Mouse (Mus musculus): ENCODE results near the gene Adam33. TPM values are rescaled to one million over a fixed set of nuclear protein-coding genes. Genes with fewer than 3 reads are reported as not detected.

Gene Adam33
- total and polyA plus RNA-seq, 3 experiments, result 0.73 to 10.0 (median 1.6) TPM

DNA sequence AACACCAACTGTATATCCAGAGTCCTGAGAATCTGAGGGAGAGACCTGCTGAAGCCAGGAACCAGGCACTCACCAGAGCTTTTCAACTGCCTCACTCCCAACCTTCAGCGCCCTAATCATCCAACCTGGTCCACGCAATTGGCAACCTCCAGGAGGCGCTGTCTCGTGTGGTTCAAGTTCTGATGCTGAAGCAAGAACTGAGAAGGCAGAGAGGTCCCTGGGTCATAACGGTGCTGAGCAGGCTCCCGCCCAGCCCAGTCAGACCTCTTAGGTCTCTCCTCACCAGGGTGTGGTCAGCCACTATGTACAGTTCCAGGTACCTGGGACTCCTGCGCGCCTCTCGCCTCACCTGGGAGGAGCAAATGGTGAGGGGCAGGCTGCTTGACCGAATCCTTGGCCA lies 8.0 kb downstream of the Adam33 start:
- no peak overlapping the region for H3K27ac ChIP-seq
- TF ChIP-seq POLR2A (IDR thresholded peaks at IDR 0.05; ENCODE audit: insufficient read depth, low read depth, low read length) (no peak), EP300 (IDR thresholded peaks at IDR 0.05; ENCODE audit: insufficient read depth, low read depth, low read length) (no peak), CTCF (IDR thresholded peaks at IDR 0.05) (peak; percentile 70)
- peaks cover 8% of the 10 kb centered on the region for H3K4me1 ChIP-seq (ENCODE audit: control insufficient read depth, insufficient read depth, low read length)
- peaks cover 11% of the 10 kb centered on the region; the same call in 1 of the 2 replicates for H3K27me3 ChIP-seq (ENCODE audit: control insufficient read depth, insufficient read depth, low read length)
- intact Hi-C loops (cut with DNase I), result no loop called here
- no peaks in the 10 kb centered on the region for H3K36me3 ChIP-seq (ENCODE audit: control insufficient read depth, insufficient read depth, low read length)
- no peak overlapping the region for H3K4me3 ChIP-seq
- no peaks in the 10 kb centered on the region for H3K79me2 ChIP-seq (replicated peaks; ENCODE audit: control insufficient read depth, insufficient read depth, low read length)
- WGBS, result 10% methylated on average over 10 of the region's 10 CpGs
- H3K9ac ChIP-seq (ENCODE audit: low read depth, low read length), result no peak overlapping the region
- DNase-seq, result peak; percentile 46 to 63

DNA sequence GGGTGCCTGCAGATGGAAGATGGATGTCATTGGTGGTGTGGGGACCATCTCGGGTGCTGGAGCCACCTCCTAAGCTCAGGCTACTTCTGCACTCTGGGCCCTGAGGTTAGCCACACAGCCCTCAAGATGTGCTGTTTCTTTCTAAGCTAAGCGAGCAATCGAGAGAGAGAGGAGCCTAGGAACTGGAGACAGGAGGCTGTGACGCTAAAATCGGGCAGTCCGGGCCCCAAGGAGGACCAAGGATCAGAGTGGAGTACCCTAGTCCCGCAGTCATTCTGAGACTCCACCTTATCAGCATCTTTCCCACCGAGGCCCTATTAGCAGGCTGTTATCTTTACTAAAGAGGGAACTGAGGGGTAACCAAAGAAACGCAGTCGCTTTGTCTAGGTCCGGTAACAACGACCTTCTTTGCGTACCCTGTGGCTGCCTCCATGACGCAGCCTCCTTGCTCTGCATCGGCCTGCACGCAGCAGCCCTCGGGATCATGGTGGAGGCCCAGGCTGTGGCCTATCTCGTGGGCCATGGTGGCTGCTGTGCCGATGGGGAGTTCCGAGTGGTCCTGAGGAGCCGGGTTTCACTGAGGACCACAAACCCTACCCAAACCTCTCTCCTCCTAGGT lies 8.9 kb downstream of the Adam33 start:
- Histone ChIP-seq H3K27ac (no peak overlapping the region), H3K79me2 (replicated peaks; ENCODE audit: control insufficient read depth, insufficient read depth, low read length) (no peaks in the 10 kb centered on the region), H3K9ac (ENCODE audit: low read depth, low read length) (no peak overlapping the region), H3K4me3 (peak overlapping the region; percentile 26), H3K36me3 (ENCODE audit: control insufficient read depth, insufficient read depth, low read length) (no peaks in the 10 kb centered on the region), H3K27me3 (ENCODE audit: control insufficient read depth, insufficient read depth, low read length) (peaks cover 11% of the 10 kb centered on the region; the same call in 1 of the 2 replicates), H3K4me1 (ENCODE audit: control insufficient read depth, insufficient read depth, low read length) (peaks cover 8% of the 10 kb centered on the region)
- no peak for DNase-seq
- intact Hi-C loops (cut with DNase I), result no loop called here
- TF ChIP-seq CTCF (IDR thresholded peaks at IDR 0.05) (no peak), EP300 (IDR thresholded peaks at IDR 0.05; ENCODE audit: insufficient read depth, low read depth, low read length) (no peak), POLR2A (IDR thresholded peaks at IDR 0.05; ENCODE audit: insufficient read depth, low read depth, low read length) (no peak)
- WGBS, result 17% methylated on average over 21 of the region's 21 CpGs

GRCm38 (mm10) chr2:131053851-131054645 lies 9.6 kb downstream of the Adam33 start:
- no peaks in the 10 kb centered on the region for H3K36me3 ChIP-seq (ENCODE audit: control insufficient read depth, insufficient read depth, low read length)
- TF ChIP-seq CTCF (IDR thresholded peaks at IDR 0.05) (no peak), POLR2A (IDR thresholded peaks at IDR 0.05; ENCODE audit: insufficient read depth, low read depth, low read length) (no peak), EP300 (IDR thresholded peaks at IDR 0.05; ENCODE audit: insufficient read depth, low read depth, low read length) (no peak)
- H3K27me3 ChIP-seq (ENCODE audit: control insufficient read depth, insufficient read depth, low read length), result peaks cover 11% of the 10 kb centered on the region; the same call in 1 of the 2 replicates
- peak in 1 of 2 experiments; percentile 36 for DNase-seq
- H3K27ac ChIP-seq, result no peak overlapping the region
- H3K9ac ChIP-seq (ENCODE audit: low read depth, low read length), result no peak overlapping the region
- intact Hi-C loops (cut with DNase I), result no loop called here
- WGBS, result 8% methylated on average over 45 of the region's 45 CpGs
- H3K4me1 ChIP-seq (ENCODE audit: control insufficient read depth, insufficient read depth, low read length), result peaks cover 4% of the 10 kb centered on the region
- peak overlapping the region; percentile 26 for H3K4me3 ChIP-seq
- no peaks in the 10 kb centered on the region for H3K79me2 ChIP-seq (replicated peaks; ENCODE audit: control insufficient read depth, insufficient read depth, low read length)

GRCm38 (mm10) chr2:131052862-131053418 lies 10.7 kb downstream of the Adam33 start:
- WGBS, result 77% methylated on average over 6 of the region's 6 CpGs

DNA sequence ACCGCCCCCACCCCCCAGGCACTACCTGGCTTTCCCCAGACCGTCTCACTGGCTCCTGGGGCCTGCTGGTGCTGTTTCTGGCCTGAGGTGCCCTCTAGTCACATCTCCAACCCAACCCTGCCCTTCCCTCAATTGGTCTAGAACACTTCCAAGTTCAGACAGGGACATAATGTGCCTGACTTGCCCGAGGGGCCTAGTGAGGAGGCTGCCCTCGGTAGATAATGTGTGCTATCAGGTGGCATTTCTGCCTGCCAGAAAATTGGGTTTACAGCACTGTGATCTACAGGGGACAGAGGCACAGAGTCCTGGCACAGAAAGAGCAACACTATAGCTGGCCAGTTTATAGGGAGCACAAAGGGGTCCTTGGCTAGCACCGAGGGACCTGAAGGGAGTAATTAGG lies 11.6 kb downstream of the Adam33 start:
- Histone ChIP-seq H3K36me3 (ENCODE audit: control insufficient read depth, insufficient read depth, low read length) (no peaks in the 10 kb centered on the region), H3K27me3 (ENCODE audit: control insufficient read depth, insufficient read depth, low read length) (peaks cover 11% of the 10 kb centered on the region; the same call in 1 of the 2 replicates), H3K9ac (ENCODE audit: low read depth, low read length) (no peak overlapping the region), H3K79me2 (replicated peaks; ENCODE audit: control insufficient read depth, insufficient read depth, low read length) (no peaks in the 10 kb centered on the region), H3K27ac (no peak overlapping the region), H3K4me1 (ENCODE audit: control insufficient read depth, insufficient read depth, low read length) (peaks cover 1% of the 10 kb centered on the region; the same call in 1 of the 2 replicates), H3K4me3 (no peak overlapping the region)
- TF ChIP-seq EP300 (IDR thresholded peaks at IDR 0.05; ENCODE audit: insufficient read depth, low read depth, low read length) (no peak), CTCF (IDR thresholded peaks at IDR 0.05) (no peak)
- intact Hi-C loops (cut with DNase I), result no loop called here
- WGBS, result 57% methylated on average over 5 of the region's 5 CpGs
- peak in 1 of 2 experiments; percentile 5 for DNase-seq

More at GRCm38 (mm10) chr2:131052862-131053418, 10.7 kb downstream of the Adam33 start:
- H3K4me3 ChIP-seq, result no peak overlapping the region
- intact Hi-C loops (cut with DNase I), result no loop called here
- peaks cover 11% of the 10 kb centered on the region; the same call in 1 of the 2 replicates for H3K27me3 ChIP-seq (ENCODE audit: control insufficient read depth, insufficient read depth, low read length)
- TF ChIP-seq POLR2A (IDR thresholded peaks at IDR 0.05; ENCODE audit: insufficient read depth, low read depth, low read length) (no peak), EP300 (IDR thresholded peaks at IDR 0.05; ENCODE audit: insufficient read depth, low read depth, low read length) (no peak)
- DNase-seq, result peak in 1 of 2 experiments; percentile 18
- H3K79me2 ChIP-seq (replicated peaks; ENCODE audit: control insufficient read depth, insufficient read depth, low read length), result no peaks in the 10 kb centered on the region
- no peaks in the 10 kb centered on the region for H3K36me3 ChIP-seq (ENCODE audit: control insufficient read depth, insufficient read depth, low read length)
- H3K9ac ChIP-seq (ENCODE audit: low read depth, low read length), result no peak overlapping the region
- H3K27ac ChIP-seq, result no peak overlapping the region
- peaks cover 1% of the 10 kb centered on the region; the same call in 1 of the 2 replicates for H3K4me1 ChIP-seq (ENCODE audit: control insufficient read depth, insufficient read depth, low read length)
